Mouse (Mus musculus) mouse trophoblast stem cell (cell line): ENCODE results near the gene Kif1b.

Experiments
- in situ Hi-C, 2 experiments: fragments of 300-500 bp; cut with MseI, MboI; formaldehyde crosslinking; loops; 2 replicates in 1 of 2; 3 replicates in 1 of 2; pipeline ENCODE4 v1.15.1; 2025

Gene Kif1b

DNA sequence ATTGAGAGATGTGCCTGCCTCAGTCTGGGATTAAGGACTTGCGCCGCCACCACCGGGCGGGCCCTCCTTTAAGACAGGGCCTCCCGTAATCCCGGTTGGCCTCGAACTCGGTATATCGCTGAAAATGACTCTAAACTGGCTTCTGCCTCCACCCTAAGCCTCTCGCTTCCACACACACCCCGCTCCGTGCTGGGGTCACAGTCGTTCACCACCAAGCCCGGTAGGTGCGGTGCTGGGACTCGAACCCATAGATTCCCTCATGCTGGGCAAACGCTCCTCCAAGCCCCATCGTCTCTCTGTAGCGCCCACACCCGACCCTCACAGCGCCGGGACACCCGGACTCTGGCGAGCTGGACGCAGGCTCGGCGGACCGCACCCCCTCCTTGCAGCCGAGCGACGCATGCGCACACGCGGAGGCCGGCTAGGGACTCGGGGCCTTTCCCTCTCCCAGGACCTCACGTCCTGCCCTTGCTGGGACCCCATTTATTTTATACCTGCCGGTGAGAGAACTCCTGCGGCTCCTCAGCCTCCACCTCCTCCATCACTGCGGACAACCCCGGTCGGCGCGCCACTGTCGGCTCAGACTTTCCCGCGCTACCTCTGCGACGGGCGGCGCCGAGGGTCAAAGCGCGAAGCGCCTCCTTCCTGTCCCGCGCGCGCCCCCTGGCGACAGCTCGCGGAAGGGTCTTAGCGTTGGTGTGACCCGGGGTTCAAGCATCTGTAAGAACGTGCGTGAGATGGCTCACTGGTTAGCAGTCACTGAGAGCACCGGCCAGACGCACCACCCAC is 170.3 kb downstream of the Kif1b start, which contains the start of gene Cenps:
Gene Cenps (minus strand): TSS at position 648 of the 789 bp plus-strand sequence.
- in situ Hi-C loops: no loop called here

DNA sequence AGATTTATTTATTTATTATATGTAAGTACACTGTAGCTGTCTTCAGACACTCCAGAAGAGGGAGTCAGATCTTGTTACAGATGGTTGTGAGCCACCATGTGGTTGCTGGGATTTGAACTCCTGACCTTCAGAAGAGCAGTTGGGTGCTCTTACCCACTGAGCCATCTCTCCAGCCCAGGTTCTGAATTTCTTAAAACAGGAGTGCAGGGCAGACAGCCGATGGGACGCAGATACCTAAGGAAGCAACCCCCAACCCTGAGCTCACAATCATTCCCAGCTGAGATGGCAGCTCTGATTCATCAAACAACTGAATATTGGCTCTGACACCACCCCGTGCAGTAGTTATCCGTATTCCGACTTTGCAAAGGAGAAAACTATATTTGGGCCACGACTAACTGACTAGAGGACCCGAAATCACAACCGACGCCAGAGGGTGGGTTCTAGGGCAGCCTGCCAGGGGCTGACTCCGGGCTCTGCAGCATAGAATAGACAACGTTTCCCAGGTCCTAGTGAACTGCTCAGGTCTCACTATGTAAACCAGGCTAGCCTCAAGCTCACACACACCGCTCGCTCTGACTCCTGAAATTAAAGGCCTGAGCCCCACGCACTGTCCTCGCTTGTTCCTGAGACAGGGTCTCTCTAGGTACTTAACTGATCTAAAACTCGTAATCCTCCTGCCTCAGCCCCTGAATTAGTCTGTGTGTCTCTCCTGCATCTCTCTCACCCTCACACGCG is 171.2 kb downstream of the Kif1b start:
- in situ Hi-C loops: no loop called here

DNA sequence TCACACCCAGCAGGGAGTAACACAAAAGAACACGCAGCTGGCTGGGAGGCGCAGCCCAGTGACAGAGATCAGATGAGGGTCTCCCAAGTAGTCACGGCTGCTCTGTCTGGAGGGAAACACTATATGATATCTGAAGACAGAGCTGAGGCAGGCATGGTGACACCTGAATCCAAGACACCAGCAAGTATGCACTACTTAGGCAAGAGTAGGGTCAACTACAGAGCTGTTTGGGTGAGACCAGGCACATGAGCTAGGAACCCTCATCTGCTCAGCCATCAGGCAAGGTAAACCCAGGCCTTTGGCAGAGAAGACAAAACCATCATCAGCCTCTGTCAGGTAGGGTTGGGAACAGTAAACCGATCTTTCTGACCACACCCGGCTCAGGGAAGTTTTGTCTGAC is 174.1 kb downstream of the Kif1b start:
- in situ Hi-C loops: no loop called here

DNA sequence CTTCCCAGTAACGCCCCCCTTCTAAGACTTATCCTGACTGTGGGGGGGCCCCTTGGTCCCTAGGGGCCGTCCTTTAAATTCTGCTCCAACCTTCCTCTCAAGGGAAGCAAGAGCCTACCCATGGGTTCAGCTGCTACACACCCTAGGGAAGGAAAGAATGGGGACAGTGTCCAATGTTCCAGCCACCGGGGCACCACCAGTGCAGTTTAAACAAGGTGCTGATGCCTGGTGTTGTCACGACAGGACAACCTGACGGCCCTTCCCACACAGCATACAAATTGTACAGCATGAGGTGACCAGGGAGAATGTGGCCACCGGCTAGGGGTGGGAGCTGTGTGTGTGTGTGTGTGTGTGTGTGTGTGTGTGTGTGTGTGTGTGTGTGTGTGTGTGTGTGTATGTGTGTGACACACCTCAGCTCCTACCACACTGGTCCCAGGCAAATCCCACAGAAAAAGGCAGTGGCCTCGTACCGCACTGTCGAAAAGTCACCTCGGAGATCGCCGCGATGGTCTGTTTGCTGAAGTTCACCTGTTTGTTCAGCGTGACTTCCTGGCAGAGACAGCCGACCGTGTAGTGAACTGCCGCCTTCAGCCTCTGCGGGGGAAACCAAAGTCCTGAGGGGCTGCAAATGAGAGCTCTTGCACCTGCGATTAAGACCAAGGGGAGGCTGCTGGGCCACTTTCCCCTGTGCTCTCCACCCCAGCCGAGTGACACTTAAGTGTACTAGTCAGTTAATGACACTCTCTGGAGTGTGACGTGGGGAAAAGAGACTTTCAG is 175.5 kb downstream of the Kif1b start:
- in situ Hi-C loops: no loop called here

DNA sequence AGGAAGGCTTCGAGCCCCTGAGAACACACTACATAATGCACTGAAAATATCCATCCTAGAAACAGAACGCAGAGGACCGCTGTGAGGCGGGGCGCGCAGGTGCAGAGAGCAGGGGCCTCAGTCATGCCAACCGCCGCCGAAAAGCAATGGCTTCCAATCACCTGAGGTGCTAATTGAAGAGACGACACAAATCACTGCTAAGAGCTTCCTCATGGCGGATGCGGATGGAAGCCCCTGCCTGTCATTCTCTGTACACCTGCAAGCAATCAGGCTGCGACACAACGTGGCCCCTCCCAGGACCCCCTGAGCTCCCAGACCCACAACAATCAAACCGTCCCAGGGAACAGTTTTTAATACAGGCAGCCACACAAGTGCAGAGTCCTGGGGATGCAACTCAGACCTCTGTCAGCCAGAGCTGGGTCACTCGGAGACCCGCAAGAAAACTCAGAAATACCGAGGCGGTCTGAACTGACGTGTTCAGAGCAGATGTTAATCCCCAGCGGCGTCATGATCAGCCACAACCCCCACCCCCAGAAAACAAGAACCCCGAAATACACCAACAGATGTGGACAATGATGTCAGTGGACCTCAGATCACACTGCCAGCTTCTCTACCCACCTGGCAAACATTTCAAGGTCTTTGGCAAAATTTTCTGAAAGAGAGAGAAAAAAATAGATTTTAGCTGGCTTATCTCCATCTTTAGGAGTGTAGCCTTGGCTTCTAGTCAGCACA is 176.3 kb downstream of the Kif1b start:
- in situ Hi-C loops: no loop called here

DNA sequence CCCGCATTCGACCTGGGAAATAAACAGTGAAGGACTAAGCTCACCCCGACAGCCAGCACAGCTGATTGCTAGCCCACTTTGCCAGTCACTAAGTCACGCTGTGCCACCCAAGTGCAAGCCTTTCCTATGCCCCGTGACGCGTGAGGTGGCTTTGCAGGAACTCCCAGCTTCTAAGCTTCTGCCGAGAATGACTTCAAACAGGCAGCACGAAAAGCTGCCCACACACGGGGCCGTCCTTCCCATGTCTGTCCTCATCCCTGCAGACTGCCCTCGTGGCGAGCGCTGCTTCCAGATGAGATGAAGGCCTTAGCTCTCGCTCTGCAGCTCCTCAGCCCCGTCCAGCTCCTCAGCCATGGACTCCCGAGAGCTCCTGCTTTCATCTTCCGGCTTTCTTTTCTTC is 179.0 kb downstream of the Kif1b start:
- in situ Hi-C loops: no loop called here

DNA sequence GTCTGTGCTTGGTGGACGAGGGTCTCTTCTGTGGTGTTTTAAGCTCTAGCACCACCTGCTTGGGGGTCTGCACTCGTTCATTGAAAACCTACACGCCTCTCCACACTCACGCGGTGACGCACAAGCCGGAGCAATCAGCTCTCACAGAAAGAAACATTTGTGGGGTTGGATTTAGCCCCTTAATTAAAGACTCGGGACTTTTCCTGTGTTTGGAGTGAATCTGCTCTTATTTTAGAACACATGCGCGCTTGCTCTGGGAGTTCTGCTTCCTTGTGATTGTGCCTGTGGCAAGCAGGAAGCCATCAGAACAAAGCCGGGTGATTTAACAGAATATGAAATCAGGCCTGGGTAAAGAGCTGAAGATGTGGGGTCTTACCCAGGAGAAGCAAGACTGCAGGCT is 180.8 kb downstream of the Kif1b start, which contains the start of gene Cort:
Gene Cort (minus strand): TSS at position 101 of the 400 bp plus-strand sequence.
- in situ Hi-C loops: no loop called here
